Mouse (Mus musculus) heart, adult 2 months (tissue): ENCODE data around the gene Zbtb7a.
A peak's percentile ranks its signal among the peaks of the same experiment; 100 is the strongest.

Source experiments
- EP300 ChIP-seq: fragments of 200-500 bp; IDR thresholded peaks from 2 replicates; pipeline ENCODE4 v1.6.1; 2011; ENCODE audit warnings: low read depth, low read length, control low read depth; ENCODE audit not compliant: insufficient read depth
- POLR2A ChIP-seq: fragments of 200-500 bp; IDR thresholded peaks from 2 replicates; pipeline ENCODE4 v1.6.1; 2011; ENCODE audit warnings: mild to moderate bottlenecking, low read depth, low read length, control low read depth; ENCODE audit not compliant: insufficient read depth

GRCm38 (mm10) chr10:81198990-81199389 lies 64.0 kb downstream of the Zbtb7a start:
- peak; percentile 77; the same call in 1 of the 2 replicates for TF ChIP-seq EP300
- TF ChIP-seq POLR2A = peak; percentile 3; the same call in 1 of the 2 replicates
